ENCODE assay signal across 19 mouse cellular contexts in genomic region chr2:171734634-171734987, GRCm38 (mm10).
DNase-seq lines count a peak whose midpoint lies in the region; ATAC-seq and TF ChIP-seq lines count a peak whose summit lies in the region.
"Had no signal": no experiment of that assay in that cellular context is flagged by ENCODE, and none has a peak within 500 bp of the region (broad histone marks: within the 10 kb centered on the region; RNA-seq: fewer than 3 reads in every experiment).

No protein-coding gene starts in this region.

- peaks cover 3% of the 10 kb centered on the region; the same call in 1 of the 2 replicates for H3K4me1 ChIP-seq in intestine, embryonic 15.5 days (replicated peaks)
- H3K4me1 ChIP-seq in intestine, embryonic 16.5 days (ENCODE audit: control insufficient read depth, insufficient read depth, low read length): peaks cover 5% of the 10 kb centered on the region; the same call in 1 of the 2 replicates
- peaks cover 5% of the 10 kb centered on the region; the same call in 1 of the 2 replicates for H3K4me1 ChIP-seq in embryonic facial prominence, embryonic 10.5 days
- peaks cover 2% of the 10 kb centered on the region; the same call in 1 of the 2 replicates for H3K4me1 ChIP-seq in heart, adult 2 months (ENCODE audit: control insufficient read depth, insufficient read depth, low read length)
- H3K4me1 ChIP-seq: forebrain, embryonic 12.5 days; heart, embryonic 15.5 days had no signal

- TF ChIP-seq CTCF in heart, adult 2 months (IDR thresholded peaks at IDR 0.05): no peak

- no peaks in the 10 kb centered on the region for H3K36me3 ChIP-seq in intestine, embryonic 15.5 days
- no peaks in the 10 kb centered on the region for H3K36me3 ChIP-seq in intestine, embryonic 16.5 days (ENCODE audit: control insufficient read depth, insufficient read depth, low read length)
- no peaks in the 10 kb centered on the region for H3K36me3 ChIP-seq in embryonic facial prominence, embryonic 10.5 days (replicated peaks)
- no peaks in the 10 kb centered on the region for H3K36me3 ChIP-seq in myocyte (ENCODE audit: control insufficient read depth, insufficient read depth)
- no peaks in the 10 kb centered on the region for H3K36me3 ChIP-seq in heart, adult 2 months (ENCODE audit: control insufficient read depth, insufficient read depth, low read length)
- H3K36me3 ChIP-seq: forebrain, embryonic 12.5 days; heart, embryonic 15.5 days; hindbrain, embryonic 15.5 days had no signal

- ATAC-seq in intestine, embryonic 15.5 days: no peak
- no peak for ATAC-seq in intestine, embryonic 16.5 days
- ATAC-seq: midbrain, embryonic 16.5 days had no signal

- peak overlapping the region; percentile 33; the same call in 1 of the 2 replicates for H3K4me2 ChIP-seq in intestine, embryonic 15.5 days (replicated peaks)
- H3K4me2 ChIP-seq in intestine, embryonic 16.5 days (ENCODE audit: low read depth, low read length): no peak overlapping the region
- H3K4me2 ChIP-seq in myocyte (ENCODE audit: low read depth): peak overlapping the region; percentile 18
- H3K4me2 ChIP-seq: forebrain, embryonic 12.5 days; heart, embryonic 15.5 days; hindbrain, embryonic 15.5 days had no signal

- TF ChIP-seq EP300 in heart, adult 2 months (IDR thresholded peaks at IDR 0.05; ENCODE audit: insufficient read depth, low read depth, low read length): no peak

- 52% methylated on average over 4 of the region's 4 CpGs for WGBS in intestine, embryonic 15.5 days
- 55% methylated on average over 4 of the region's 4 CpGs for WGBS in intestine, embryonic 16.5 days
- WGBS in embryonic facial prominence, embryonic 10.5 days: 88% methylated on average over 4 of the region's 4 CpGs
- WGBS in heart, adult 2 months: 78% methylated on average over 4 of the region's 4 CpGs

- no peak overlapping the region for H3K4me3 ChIP-seq in intestine, embryonic 15.5 days (replicated peaks)
- H3K4me3 ChIP-seq in intestine, embryonic 16.5 days (ENCODE audit: low read length): no peak overlapping the region
- H3K4me3 ChIP-seq in embryonic facial prominence, embryonic 10.5 days: no peak overlapping the region
- no peak overlapping the region for H3K4me3 ChIP-seq in myocyte
- no peak overlapping the region for H3K4me3 ChIP-seq in heart, adult 2 months
- H3K4me3 ChIP-seq: forebrain, embryonic 12.5 days; heart, embryonic 15.5 days; hindbrain, embryonic 15.5 days had no signal

- H3K27me3 ChIP-seq in intestine, embryonic 15.5 days (replicated peaks): no peaks in the 10 kb centered on the region
- peaks cover 2% of the 10 kb centered on the region; the same call in 1 of the 2 replicates for H3K27me3 ChIP-seq in intestine, embryonic 16.5 days (replicated peaks; ENCODE audit: control insufficient read depth, insufficient read depth, low read length)
- H3K27me3 ChIP-seq in embryonic facial prominence, embryonic 10.5 days (replicated peaks; ENCODE audit: low read depth, poor library complexity, severe bottlenecking): no peaks in the 10 kb centered on the region
- H3K27me3 ChIP-seq in myocyte (ENCODE audit: control insufficient read depth, insufficient read depth, insufficient read length): no peaks in the 10 kb centered on the region
- H3K27me3 ChIP-seq in heart, adult 2 months (ENCODE audit: control insufficient read depth, insufficient read depth, low read length): no peaks in the 10 kb centered on the region
- H3K27me3 ChIP-seq: forebrain, embryonic 12.5 days; heart, embryonic 15.5 days; hindbrain, embryonic 15.5 days had no signal

- H3K9ac ChIP-seq in intestine, embryonic 15.5 days: no peak overlapping the region
- H3K9ac ChIP-seq in intestine, embryonic 16.5 days (ENCODE audit: low read depth, low read length): no peak overlapping the region
- H3K9ac ChIP-seq in heart, adult 2 months (ENCODE audit: low read depth, low read length): no peak overlapping the region
- H3K9ac ChIP-seq: forebrain, embryonic 12.5 days; heart, embryonic 15.5 days; hindbrain, embryonic 15.5 days; liver, embryonic 14.5 days had no signal

- DNase-seq in embryonic facial prominence, embryonic 10.5 days (ENCODE audit: low spot score): peak; percentile 19
- DNase-seq in kidney, postnatal 10 days: peak; percentile 28
- DNase-seq in cerebellum, postnatal 25 days: no peak
- DNase-seq in gastrocnemius, adult 8-10 months (ENCODE audit: low spot score in 2 of 2): no peak
- no peak for DNase-seq in heart, adult 2 months
- DNase-seq: cerebellum, adult 11 months; gastrocnemius, postnatal 25 days; layer of hippocampus, postnatal 36 days; right cerebral cortex, postnatal 4 days; thymus, postnatal 25 days had no signal

- no peak for TF ChIP-seq POLR2A in myocyte (IDR thresholded peaks at IDR 0.05; ENCODE audit: insufficient read length, low read depth)
- TF ChIP-seq POLR2A in heart, adult 2 months (IDR thresholded peaks at IDR 0.05; ENCODE audit: insufficient read depth, low read depth, low read length): no peak

- no peak overlapping the region for H3K27ac ChIP-seq in intestine, embryonic 15.5 days
- H3K27ac ChIP-seq in intestine, embryonic 16.5 days (ENCODE audit: low read length): no peak overlapping the region
- H3K27ac ChIP-seq in embryonic facial prominence, embryonic 10.5 days (replicated peaks): no peak overlapping the region
- H3K27ac ChIP-seq in heart, adult 2 months: no peak overlapping the region
- H3K27ac ChIP-seq: forebrain, embryonic 12.5 days; heart, embryonic 15.5 days; hindbrain, embryonic 15.5 days; liver, embryonic 14.5 days; macrophage had no signal

- no peaks in the 10 kb centered on the region for H3K9me3 ChIP-seq in intestine, embryonic 15.5 days
- H3K9me3 ChIP-seq in intestine, embryonic 16.5 days (ENCODE audit: control insufficient read depth, low read length): no peaks in the 10 kb centered on the region
- H3K9me3 ChIP-seq in embryonic facial prominence, embryonic 10.5 days: no peaks in the 10 kb centered on the region
- H3K9me3 ChIP-seq: forebrain, embryonic 12.5 days; heart, embryonic 15.5 days; hindbrain, embryonic 15.5 days had no signal

- intact Hi-C loops in heart, adult 2 months (cut with DNase I): no loop called here

- H3ac ChIP-seq in myocyte (ENCODE audit: control insufficient read depth, insufficient read length): no peak overlapping the region

- no peaks in the 10 kb centered on the region for H3K79me2 ChIP-seq in myocyte (ENCODE audit: control insufficient read depth, insufficient read depth)
- no peaks in the 10 kb centered on the region for H3K79me2 ChIP-seq in heart, adult 2 months (replicated peaks; ENCODE audit: control insufficient read depth, insufficient read depth, low read length)

TF ChIP-seq in myocyte, 11 proteins besides CTCF, POLR2A, EP300 and RAD21:
- TF ChIP-seq REST (IDR thresholded peaks at IDR 0.05; ENCODE audit: insufficient read depth, insufficient read length) (no peak), MYOG (IDR thresholded peaks at IDR 0.05; ENCODE audit: control insufficient read depth in 1 of 3, insufficient read depth in 1 of 3, insufficient read length in 2 of 3, low read depth in 2 of 3) (no peak)

Comparison
In these comparisons a context has a peak if more than half of its experiments do, and no peak if none do; other contexts are left out.
1. DNase-seq: peak in embryonic facial prominence, embryonic 10.5 days (single experiment) and kidney, postnatal 10 days (single experiment); none in cerebellum, postnatal 25 days (0 of 2), gastrocnemius, adult 8-10 months (0 of 2) and heart, adult 2 months (0 of 2).